Mouse (Mus musculus) intestine, embryonic 15.5 days (tissue): ENCODE data around the gene Pid1. TPM values are rescaled to one million over a fixed set of nuclear protein-coding genes. Genes with fewer than 3 reads are reported as not detected.

Experiments
- ATAC-seq: fragments of 200-750 bp; cut with Nextera tagmentation; 2 replicates; pipeline ENCODE4 v1.8.0; 2017; ENCODE audit warnings: moderate TSS enrichment, moderate library complexity
- H3K27ac ChIP-seq: fragments of 300-500 bp; sonication (generic); 2 replicates; pipeline ENCODE4 v1.5.1; 2015; ENCODE audit warnings: mild to moderate bottlenecking, inconsistent platforms
- H3K27me3 ChIP-seq: fragments of 300-500 bp; sonication (generic); replicated peaks from 2 replicates; pipeline ENCODE4 v1.6.1; 2015; ENCODE audit warnings: inconsistent platforms
- H3K36me3 ChIP-seq: fragments of 300-500 bp; sonication (generic); 2 replicates; pipeline ENCODE4 v1.6.1; 2015; ENCODE audit warnings: inconsistent platforms
- H3K4me1 ChIP-seq: fragments of 300-500 bp; sonication (generic); replicated peaks from 2 replicates; pipeline ENCODE4 v1.6.1; 2015; ENCODE audit warnings: inconsistent platforms
- H3K4me2 ChIP-seq: fragments of 300-500 bp; sonication (generic); replicated peaks from 2 replicates; pipeline ENCODE4 v1.6.1; 2015; ENCODE audit warnings: mild to moderate bottlenecking, inconsistent platforms
- H3K4me3 ChIP-seq: fragments of 300-500 bp; sonication (generic); replicated peaks from 2 replicates; pipeline ENCODE4 v1.5.1; 2015; ENCODE audit warnings: inconsistent platforms
- H3K9ac ChIP-seq: fragments of 300-500 bp; sonication (generic); 2 replicates; pipeline ENCODE4 v1.6.1; 2015; ENCODE audit warnings: inconsistent platforms
- H3K9me3 ChIP-seq: fragments of 300-500 bp; sonication (generic); 2 replicates; pipeline ENCODE4 v1.6.1; 2016; ENCODE audit warnings: inconsistent platforms
- WGBS: fragments of 180-500 bp; shearing (Covaris S2); methylation state at CpG from one replicate; pipeline ENCODE4 v1.1.7; 2015; 5-methylcytosine and 5-hydroxymethylcytosine counted together
- polyA plus RNA-seq: library from polyadenylated mRNA; unstranded; fragments of >200 nt; fragmentation: Nextera tagmentation; extraction: Ambion mirVana; gene quantifications from 2 replicates; pipeline ENCODE4 v1.2.1, GENCODE M21; 2015

The Pid1 gene
- polyA plus RNA-seq, 1 experiment from 2014 or later, result 22.0 TPM

- no peak overlapping the region for H3K27ac ChIP-seq
- no peaks in the 10 kb centered on the region for H3K36me3 ChIP-seq
- 2% methylated on average over 53 of the region's 53 CpGs for WGBS
- H3K4me1 ChIP-seq, result 0 out of 2 replicates have a peak, but pooled peaks cover 3% of the 10 kb centered on the region
- peak; percentile 94 for ATAC-seq
- no peaks in the 10 kb centered on the region for H3K9me3 ChIP-seq
- peak overlapping the region; percentile 62 for H3K4me3 ChIP-seq
- H3K4me2 ChIP-seq, result peak overlapping the region; percentile 91
- H3K27me3 ChIP-seq, result peaks cover 3% of the 10 kb centered on the region
- peak overlapping the region; percentile 58 for H3K9ac ChIP-seq
Observed at GRCm38 (mm10) chr1:84284293-84285068, 79.5 kb downstream of the Pid1 start.

- Histone ChIP-seq H3K27me3 (peaks cover 3% of the 10 kb centered on the region), H3K9ac (no peak overlapping the region), H3K9me3 (no peaks in the 10 kb centered on the region), H3K4me1 (0 out of 2 replicates have a peak, but pooled peaks cover 7% of the 10 kb centered on the region), H3K4me3 (0 out of 2 replicates have a peak overlapping the region, but pooled peaks have one; percentile 62), H3K4me2 (peak overlapping the region; percentile 91), H3K36me3 (no peaks in the 10 kb centered on the region), H3K27ac (no peak overlapping the region)
- no peak for ATAC-seq
- WGBS, result 14% methylated on average over 2 of the region's 2 CpGs
Observed at GRCm38 (mm10) chr1:84283119-84283518, 80.9 kb downstream of the Pid1 start.

- no peak for ATAC-seq
- no peak overlapping the region for H3K4me3 ChIP-seq
- WGBS, result 95% methylated on average over 3 of the region's 3 CpGs
Observed at GRCm38 (mm10) chr1:84280171-84280570, 83.8 kb downstream of the Pid1 start.

GRCm38 (mm10) chr1:84278359-84279255 lies 85.4 kb downstream of the Pid1 start:
- Histone ChIP-seq H3K4me3 (no peak overlapping the region), H3K27ac (no peak overlapping the region), H3K4me1 (0 out of 2 replicates have a peak, but pooled peaks cover 4% of the 10 kb centered on the region), H3K36me3 (no peaks in the 10 kb centered on the region), H3K9ac (no peak overlapping the region), H3K27me3 (no peaks in the 10 kb centered on the region), H3K9me3 (no peaks in the 10 kb centered on the region), H3K4me2 (no peak overlapping the region)
- peak; percentile 87 for ATAC-seq
- WGBS, result 59% methylated on average over 7 of the region's 7 CpGs

More at GRCm38 (mm10) chr1:84280171-84280570, 83.8 kb downstream of the Pid1 start:
- H3K4me1 ChIP-seq, result 0 out of 2 replicates have a peak, but pooled peaks cover 7% of the 10 kb centered on the region
- no peak overlapping the region for H3K4me2 ChIP-seq
- peaks cover 1% of the 10 kb centered on the region for H3K27me3 ChIP-seq
- no peak overlapping the region for H3K9ac ChIP-seq
- H3K27ac ChIP-seq, result no peak overlapping the region
- H3K9me3 ChIP-seq, result no peaks in the 10 kb centered on the region
- no peaks in the 10 kb centered on the region for H3K36me3 ChIP-seq

- H3K36me3 ChIP-seq, result no peaks in the 10 kb centered on the region
- no peak overlapping the region for H3K27ac ChIP-seq
- H3K4me1 ChIP-seq, result no peaks in the 10 kb centered on the region
- H3K27me3 ChIP-seq, result no peaks in the 10 kb centered on the region
- no peak overlapping the region for H3K4me2 ChIP-seq
- 47% methylated on average over 4 of the region's 4 CpGs for WGBS
- ATAC-seq, result no peak
- no peaks in the 10 kb centered on the region for H3K9me3 ChIP-seq
- H3K9ac ChIP-seq, result no peak overlapping the region
- no peak overlapping the region for H3K4me3 ChIP-seq
Observed at GRCm38 (mm10) chr1:84272951-84273350, 91.0 kb downstream of the Pid1 start.

- Histone ChIP-seq H3K27ac (no peak overlapping the region), H3K4me2 (no peak overlapping the region), H3K9me3 (no peaks in the 10 kb centered on the region), H3K36me3 (no peaks in the 10 kb centered on the region), H3K27me3 (no peaks in the 10 kb centered on the region), H3K9ac (no peak overlapping the region), H3K4me3 (no peak overlapping the region), H3K4me1 (no peaks in the 10 kb centered on the region)
- no peak for ATAC-seq
- WGBS, result 64% methylated on average over 2 of the region's 2 CpGs
Observed at GRCm38 (mm10) chr1:84271712-84272200, 92.2 kb downstream of the Pid1 start.

- 93% methylated on average over 2 of the region's 2 CpGs for WGBS
- ATAC-seq, result no peak
- H3K9me3 ChIP-seq, result no peaks in the 10 kb centered on the region
Observed at GRCm38 (mm10) chr1:84257656-84258055, 106.3 kb downstream of the Pid1 start.

GRCm38 (mm10) chr1:84254361-84254760 lies 109.6 kb downstream of the Pid1 start:
- H3K36me3 ChIP-seq, result no peaks in the 10 kb centered on the region
- ATAC-seq, result no peak
- H3K4me2 ChIP-seq, result no peak overlapping the region
- no peaks in the 10 kb centered on the region for H3K27me3 ChIP-seq
- no peak overlapping the region for H3K27ac ChIP-seq
- H3K4me3 ChIP-seq, result no peak overlapping the region
- H3K9ac ChIP-seq, result no peak overlapping the region
- no peaks in the 10 kb centered on the region for H3K9me3 ChIP-seq
- H3K4me1 ChIP-seq, result no peaks in the 10 kb centered on the region
- 59% methylated on average over 5 of the region's 5 CpGs for WGBS

More at GRCm38 (mm10) chr1:84257656-84258055, 106.3 kb downstream of the Pid1 start:
- Histone ChIP-seq H3K4me3 (no peak overlapping the region), H3K4me1 (no peaks in the 10 kb centered on the region), H3K4me2 (no peak overlapping the region), H3K27me3 (no peaks in the 10 kb centered on the region), H3K9ac (no peak overlapping the region), H3K27ac (no peak overlapping the region), H3K36me3 (no peaks in the 10 kb centered on the region)

- H3K9me3 ChIP-seq, result no peaks in the 10 kb centered on the region
- 20% methylated on average over 3 of the region's 3 CpGs for WGBS
- ATAC-seq, result no peak
Observed at GRCm38 (mm10) chr1:84253838-84254237, 110.1 kb downstream of the Pid1 start.

GRCm38 (mm10) chr1:84251205-84251604 lies 112.8 kb downstream of the Pid1 start:
- WGBS, result 48% methylated on average over 1 of the region's 1 CpGs
- Histone ChIP-seq H3K27ac (no peak overlapping the region), H3K4me3 (no peak overlapping the region), H3K9me3 (no peaks in the 10 kb centered on the region), H3K4me2 (no peak overlapping the region), H3K4me1 (no peaks in the 10 kb centered on the region), H3K36me3 (no peaks in the 10 kb centered on the region), H3K27me3 (no peaks in the 10 kb centered on the region), H3K9ac (no peak overlapping the region)
- ATAC-seq, result no peak

More at GRCm38 (mm10) chr1:84253838-84254237, 110.1 kb downstream of the Pid1 start:
- no peak overlapping the region for H3K4me2 ChIP-seq
- H3K4me1 ChIP-seq, result no peaks in the 10 kb centered on the region
- no peaks in the 10 kb centered on the region for H3K36me3 ChIP-seq
- no peaks in the 10 kb centered on the region for H3K27me3 ChIP-seq
- H3K4me3 ChIP-seq, result no peak overlapping the region
- H3K27ac ChIP-seq, result no peak overlapping the region
- no peak overlapping the region for H3K9ac ChIP-seq

GRCm38 (mm10) chr1:84250770-84251169 lies 113.2 kb downstream of the Pid1 start:
- Histone ChIP-seq H3K9me3 (no peaks in the 10 kb centered on the region), H3K4me1 (no peaks in the 10 kb centered on the region), H3K27ac (no peak overlapping the region), H3K36me3 (no peaks in the 10 kb centered on the region), H3K27me3 (no peaks in the 10 kb centered on the region), H3K4me2 (no peak overlapping the region), H3K4me3 (no peak overlapping the region), H3K9ac (no peak overlapping the region)
- 74% methylated on average over 1 of the region's 1 CpGs for WGBS
- ATAC-seq, result no peak

GRCm38 (mm10) chr1:84249772-84250338 lies 114.1 kb downstream of the Pid1 start:
- Histone ChIP-seq H3K27me3 (no peaks in the 10 kb centered on the region), H3K4me2 (no peak overlapping the region), H3K36me3 (no peaks in the 10 kb centered on the region), H3K4me1 (no peaks in the 10 kb centered on the region), H3K27ac (no peak overlapping the region), H3K9me3 (no peaks in the 10 kb centered on the region), H3K4me3 (no peak overlapping the region), H3K9ac (no peak overlapping the region)
- WGBS, result 80% methylated on average over 6 of the region's 6 CpGs
- ATAC-seq, result no peak
